Mouse (Mus musculus) 3134 (cell line): Measurements from ENCODE around the gene Rap1gap2.
A peak's percentile ranks its signal among the peaks of the same experiment; 100 is the strongest.

Experiments
- DNase-seq: peaks from one replicate; pipeline ENCODE4 v3.0.0-alpha.2; 2011; ENCODE audit warnings: low spot score; ENCODE audit not compliant: insufficient read length; ENCODE audit errors: extremely low read depth

Rap1gap2 gene

GRCm38 (mm10) chr11:74426306-74426705 is 184.4 kb downstream of the Rap1gap2 start:
- DNase-seq = no peak

DNA sequence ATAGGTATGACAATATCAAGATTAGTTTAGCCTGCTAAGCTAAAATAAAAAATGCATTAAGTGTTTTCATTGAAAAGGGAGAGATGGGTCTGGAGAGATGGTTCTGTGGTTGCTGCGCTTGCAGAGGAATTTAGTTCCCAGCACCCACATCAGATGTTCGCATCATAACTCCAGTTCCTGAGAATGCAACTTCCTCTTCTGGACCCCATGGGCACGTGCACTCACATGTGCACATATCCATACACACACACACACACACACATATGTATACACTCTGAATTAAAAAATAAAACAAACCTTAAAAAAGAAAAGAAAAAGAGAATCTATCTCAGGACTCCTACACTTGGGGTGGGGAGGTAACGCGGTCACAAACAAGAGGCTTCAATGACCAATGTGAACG is 188.7 kb downstream of the Rap1gap2 start:
- no peak for DNase-seq

DNA sequence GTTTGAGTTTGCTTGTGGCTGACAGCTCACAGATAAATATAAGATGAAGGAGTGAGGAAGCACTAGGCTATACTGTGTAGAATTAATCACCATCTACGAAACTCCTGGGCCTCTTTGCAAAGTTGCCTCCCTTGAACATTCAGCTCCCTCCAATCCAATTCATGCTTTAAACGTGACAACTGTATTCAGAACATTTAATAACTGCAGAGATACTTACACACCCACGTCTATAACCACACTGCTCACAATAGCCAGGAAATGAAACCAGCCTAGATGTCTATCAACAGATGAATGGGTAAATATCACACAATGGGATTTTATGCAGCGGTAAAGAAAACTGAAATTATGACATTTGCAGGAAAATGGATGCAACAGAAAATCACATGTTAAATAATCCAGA is 189.6 kb downstream of the Rap1gap2 start:
- no peak for DNase-seq

- no peak for DNase-seq
Observed at GRCm38 (mm10) chr11:74419601-74420000, 191.1 kb downstream of the Rap1gap2 start.

GRCm38 (mm10) chr11:74415736-74416135 is 195.0 kb downstream of the Rap1gap2 start:
- DNase-seq = no peak

- DNase-seq = no peak
Observed at GRCm38 (mm10) chr11:74414112-74414511, 196.6 kb downstream of the Rap1gap2 start.

DNA sequence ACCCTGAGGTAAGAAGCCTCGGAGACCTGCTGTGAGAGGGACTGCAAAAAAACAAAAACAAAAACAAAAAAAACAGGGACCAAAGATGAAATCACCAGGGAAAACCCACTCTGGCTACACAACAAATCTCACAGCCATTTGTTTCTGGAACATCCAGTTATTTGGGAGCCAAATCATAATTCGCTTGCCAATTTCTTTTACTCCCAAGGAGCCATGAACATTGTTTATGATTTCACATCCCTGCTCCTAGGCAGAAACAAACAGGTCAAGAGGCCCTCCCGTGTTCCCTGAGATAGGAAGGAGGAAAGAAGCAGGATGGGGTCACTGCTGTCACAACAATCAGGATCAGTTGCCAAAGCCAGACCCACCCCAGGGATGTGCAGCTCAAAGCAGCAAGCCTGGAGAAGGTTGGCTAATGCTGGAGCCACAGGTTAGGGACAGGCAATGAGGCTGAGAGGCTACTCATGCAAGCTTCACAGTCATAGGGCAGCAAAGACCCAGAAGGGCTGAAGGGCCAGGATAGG is 197.2 kb downstream of the Rap1gap2 start:
- DNase-seq = no peak

- DNase-seq = no peak
Observed at GRCm38 (mm10) chr11:74412462-74412861, 198.3 kb downstream of the Rap1gap2 start.

DNA sequence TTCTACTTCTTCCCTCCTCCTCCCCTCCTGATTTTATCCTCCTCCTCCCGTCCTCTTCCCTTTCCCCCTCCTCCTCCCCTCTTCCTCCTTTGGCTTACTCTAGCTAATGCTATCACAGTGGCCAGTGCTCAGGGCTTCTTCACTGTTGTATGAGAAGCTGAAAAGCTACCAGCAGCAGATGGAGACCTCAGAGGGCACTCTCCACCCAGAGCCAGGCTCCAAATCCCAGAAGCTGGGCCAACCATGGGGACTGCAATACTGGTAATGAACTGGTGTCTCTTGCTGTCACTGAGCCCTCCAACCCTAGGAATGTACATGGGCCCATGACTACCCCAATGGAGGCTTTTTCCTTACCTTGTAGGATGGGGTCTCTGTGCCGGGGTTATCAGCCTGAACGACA is 198.8 kb downstream of the Rap1gap2 start:
- no peak for DNase-seq

GRCm38 (mm10) chr11:74409757-74410174 is 200.9 kb downstream of the Rap1gap2 start:
- DNase-seq = peak; percentile 25

GRCm38 (mm10) chr11:74409447-74409754 is 201.3 kb downstream of the Rap1gap2 start:
- DNase-seq = peak; percentile 21

GRCm38 (mm10) chr11:74408587-74409446 is 201.9 kb downstream of the Rap1gap2 start:
- peak; percentile 80 for DNase-seq

DNA sequence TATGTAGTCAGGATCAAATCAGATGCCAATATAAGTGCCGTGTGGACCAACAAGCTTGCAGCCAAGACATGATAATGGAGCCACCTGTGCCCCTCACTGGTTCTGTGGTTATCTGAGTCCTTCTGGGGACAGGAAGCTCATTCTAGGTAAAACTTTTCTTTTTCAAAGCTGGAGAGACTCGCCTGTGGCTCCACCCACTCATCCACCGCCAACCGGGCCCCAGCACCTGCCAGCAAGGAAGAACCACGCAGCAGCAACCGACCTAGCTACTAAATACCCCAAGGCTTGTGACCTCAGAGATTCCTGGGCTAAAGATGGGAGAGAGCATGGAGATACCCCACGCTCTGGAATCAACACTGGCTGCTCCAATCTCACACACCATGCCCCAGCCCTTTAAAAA is 205.5 kb downstream of the Rap1gap2 start:
- no peak for DNase-seq

- no peak for DNase-seq
Observed at GRCm38 (mm10) chr11:74404216-74404615, 206.5 kb downstream of the Rap1gap2 start.

GRCm38 (mm10) chr11:74402126-74402525 is 208.6 kb downstream of the Rap1gap2 start:
- no peak for DNase-seq

DNA sequence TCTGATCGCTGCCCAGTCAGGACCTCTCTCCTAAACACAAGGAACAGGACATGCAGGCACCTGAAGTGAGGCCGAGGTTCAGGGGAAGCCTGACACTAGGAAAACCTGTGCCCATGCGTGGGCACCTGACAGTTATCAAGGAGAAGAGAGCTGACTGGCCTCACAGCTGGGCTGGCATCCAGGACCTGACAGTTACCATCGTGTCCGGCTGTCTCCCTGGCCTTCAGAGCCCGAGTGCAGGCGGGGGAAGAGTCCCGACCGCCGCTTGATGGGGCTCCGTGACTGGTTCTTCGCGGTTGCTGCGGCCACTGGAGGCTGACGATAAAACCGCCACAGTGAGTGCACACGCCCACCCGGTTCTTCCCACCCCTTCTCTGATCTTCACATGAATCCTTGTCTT is 215.1 kb downstream of the Rap1gap2 start:
- no peak for DNase-seq

DNA sequence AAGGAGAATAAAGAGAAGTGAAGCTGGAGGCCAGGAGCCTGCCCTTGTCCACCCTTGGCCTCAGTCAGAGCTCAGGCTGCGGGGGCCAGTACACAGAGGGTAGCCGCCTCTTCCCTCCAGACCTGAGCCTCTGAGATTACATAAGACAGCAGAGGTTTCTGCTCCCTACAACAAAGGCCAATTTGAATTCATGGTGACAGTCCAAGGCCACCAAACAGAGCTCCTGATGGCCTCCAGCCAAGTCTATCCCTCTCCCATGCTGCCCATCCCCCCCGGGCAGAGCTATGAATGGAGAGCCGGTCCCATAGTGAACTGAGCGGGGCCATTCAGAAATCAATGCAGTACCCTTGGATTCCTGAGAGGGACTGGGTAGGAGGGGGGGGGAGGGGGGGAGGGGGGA is 217.2 kb downstream of the Rap1gap2 start:
- DNase-seq = no peak

GRCm38 (mm10) chr11:74392903-74393302 is 217.8 kb downstream of the Rap1gap2 start:
- DNase-seq = no peak

- no peak for DNase-seq
Observed at GRCm38 (mm10) chr11:74391899-74392298, 218.8 kb downstream of the Rap1gap2 start.

- DNase-seq = no peak
Observed at GRCm38 (mm10) chr11:74387203-74387602, 223.5 kb downstream of the Rap1gap2 start.

DNA sequence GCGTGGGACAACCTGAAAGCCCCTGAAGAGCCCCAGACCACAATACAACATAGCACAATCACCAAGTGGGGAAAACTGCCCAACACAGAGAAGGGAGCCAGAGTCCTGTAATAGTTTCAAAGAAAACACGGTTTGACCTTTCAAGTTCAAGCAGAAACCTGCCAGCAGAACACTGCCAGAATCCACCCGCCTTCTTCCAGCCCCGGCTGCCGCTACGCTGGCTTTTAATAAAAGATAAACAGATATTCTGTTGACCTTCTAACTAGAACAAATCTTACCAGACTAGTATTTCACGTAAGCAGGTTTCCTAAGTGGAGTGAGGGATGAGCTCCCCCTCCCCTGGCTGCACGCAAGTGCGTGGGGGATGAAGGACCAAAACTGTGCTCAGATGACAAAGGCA is 225.0 kb downstream of the Rap1gap2 start:
- DNase-seq = no peak

- no peak for DNase-seq
Observed at GRCm38 (mm10) chr11:74379166-74379873, 231.4 kb downstream of the Rap1gap2 start.
